Mouse (Mus musculus) small intestine, adult 2 months (tissue): ENCODE data around the gene Kcnh6.

Experiments
- CTCF ChIP-seq: fragments of 200-500 bp; IDR thresholded peaks from 2 replicates; pipeline ENCODE4 v1.5.1; 2012; ENCODE audit warnings: low read depth, mild to moderate bottlenecking, control low read depth, inconsistent platforms, low read length, moderate library complexity, mixed read lengths; ENCODE audit not compliant: insufficient replicate concordance, insufficient read length; ENCODE audit errors: extremely low read depth
- POLR2A ChIP-seq: fragments of 200-500 bp; IDR thresholded peaks from 2 replicates; pipeline ENCODE4 v1.6.1; 2012; ENCODE audit warnings: low read depth, mild to moderate bottlenecking, control low read depth, inconsistent platforms, low read length, moderate library complexity

- TF ChIP-seq POLR2A (no peak), CTCF (no peak)
Observed at GRCm38 (mm10) chr11:106063756-106064155, 55.8 kb downstream of the Kcnh6 start.
